Mouse (Mus musculus): Measurements from ENCODE around the gene Ift122. TPM values are rescaled to one million over a fixed set of nuclear protein-coding genes. Genes with fewer than 3 reads are reported as not detected.
A peak's percentile ranks its signal among the peaks of the same experiment; 100 is the strongest.
"Not testable (repeated sequence)": the region's sequence is repeated elsewhere in the genome, so short reads cannot be mapped to it uniquely, and the experiment has no call there.

The Ift122 gene
- total and polyA plus RNA-seq, 3 experiments = 7.9 to 14.1 (median 8.6) TPM

DNA sequence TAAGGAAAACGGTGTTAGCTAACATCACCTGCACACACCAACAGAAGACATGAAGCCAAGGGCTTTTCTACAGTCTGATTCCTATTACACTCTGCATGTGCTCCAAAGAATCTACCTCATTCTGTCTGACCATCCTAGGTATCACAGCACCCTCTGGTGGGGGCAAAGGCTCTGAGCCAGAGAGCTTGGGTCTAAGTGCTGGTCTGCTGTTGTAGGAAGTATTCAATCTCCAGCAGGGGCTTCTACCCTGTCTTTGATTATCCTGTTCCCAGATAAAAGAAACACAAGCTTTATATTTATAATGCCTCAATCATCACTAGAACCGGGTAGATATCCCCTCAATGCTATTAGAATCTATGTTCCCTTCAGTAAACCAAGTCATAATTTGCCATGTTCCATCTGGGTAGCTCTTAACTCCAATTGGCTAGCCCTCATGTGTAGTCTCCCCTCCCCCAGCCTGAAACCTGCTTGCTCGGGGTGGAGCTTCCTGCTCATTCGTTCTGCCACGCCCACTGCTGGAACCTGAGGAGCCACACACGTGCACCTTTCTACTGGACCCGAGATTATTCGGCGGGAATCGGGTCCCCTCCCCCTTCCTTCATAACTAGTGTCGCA, 29.3 kb upstream of the Ift122 start:
- in situ Hi-C loops (cut with MboI; ENCODE audit: low pct_ligation_motif_present, low pct_unique_long_range_greater_than_20kb, low sequenced_read_pairs); H3K79me2 ChIP-seq (replicated peaks; ENCODE audit: control insufficient read depth, extremely low read depth, insufficient read depth, poor library complexity, severe bottlenecking); H3K27me3 ChIP-seq (replicated peaks); dilution Hi-C loops (cut with MboI; ENCODE audit: extremely low pct_ligation_motif_present, extremely low pct_unique_long_range_greater_than_20kb, low sequenced_read_pairs); H3K27ac ChIP-seq (ENCODE audit: insufficient read depth, low read depth); H3K9me3 ChIP-seq (replicated peaks; ENCODE audit: low read length); H3K4me1 ChIP-seq (ENCODE audit: control insufficient read depth in 1 of 2, insufficient read depth in 2 of 2): not testable (repeated sequence)
- peak; percentile 73; the same call in 1 of the 2 replicates for TF ChIP-seq MAX (IDR thresholded peaks at IDR 0.05; ENCODE audit: low read length)
- TF ChIP-seq RCOR1 (conservative IDR thresholded peaks at IDR 0.05; ENCODE audit: low read depth, low read length) = 0 out of 2 replicates have a peak, but pooled peaks have one; percentile 41
- 0 out of 2 replicates have a peak, but pooled peaks have one; percentile 21 for TF ChIP-seq IRF4 (IDR thresholded peaks at IDR 0.05; ENCODE audit: low read depth, low read length)
- TF ChIP-seq TBP (conservative IDR thresholded peaks at IDR 0.05; ENCODE audit: low read depth, low read length) = 0 out of 2 replicates have a peak, but pooled peaks have one; percentile 67
- TF ChIP-seq CTCF (conservative IDR thresholded peaks at IDR 0.05 in 1 of 2, IDR thresholded peaks at IDR 0.05 in 1 of 2; ENCODE audit: low read depth in 2 of 2, low read length in 2 of 2) = peak; percentile 62 to 98
- peak; percentile 53; the same call in 1 of the 2 replicates for TF ChIP-seq NELFE (IDR thresholded peaks at IDR 0.05; ENCODE audit: low read depth, low read length)
- peak; percentile 20; the same call in 1 of the 2 replicates for TF ChIP-seq TCF12 (IDR thresholded peaks at IDR 0.05; ENCODE audit: low read depth, low read length)
- TF ChIP-seq NRF1 (IDR thresholded peaks at IDR 0.05; ENCODE audit: low read depth, low read length) = 0 out of 2 replicates have a peak, but pooled peaks have one; percentile 13
- peak; percentile 8; the same call in 1 of the 2 replicates for TF ChIP-seq MXI1 (IDR thresholded peaks at IDR 0.05; ENCODE audit: low read depth, low read length)
- TF ChIP-seq RAD21 (IDR thresholded peaks at IDR 0.05; ENCODE audit: low read depth, low read length) = peak; percentile 91
- TF ChIP-seq SMC3 (IDR thresholded peaks at IDR 0.05; ENCODE audit: low read depth, low read length) = peak; percentile 83
- TF ChIP-seq MYC (IDR thresholded peaks at IDR 0.05; ENCODE audit: low read depth, low read length) = peak; percentile 93
- peak; percentile 33; the same call in 1 of the 2 replicates for TF ChIP-seq SIN3A (IDR thresholded peaks at IDR 0.05; ENCODE audit: low read length)
- Histone ChIP-seq H3K36me3 (replicated peaks in 1 of 2; ENCODE audit: control insufficient read depth in 1 of 2, insufficient read depth in 1 of 2, low read length in 1 of 2) (peaks cover 0 to 19% of the 10 kb centered on the region in 2 experiments), H3K9ac (ENCODE audit: insufficient read depth, low read depth) (peak overlapping the region; percentile 17; the same call in 1 of the 2 replicates), H3K4me2 (ENCODE audit: insufficient read depth, low read depth, poor library complexity, severe bottlenecking) (peak overlapping the region; percentile 19; the same call in 1 of the 2 replicates), H3K4me3 (replicated peaks in 1 of 3; ENCODE audit: low read depth in 2 of 3, low read length in 2 of 3, poor library complexity in 1 of 3) (peak overlapping the region in 2 of 3 experiments; percentile 7 to 44)
- peak; percentile 93 for DNase-seq (ENCODE audit: extremely low read depth)

DNA sequence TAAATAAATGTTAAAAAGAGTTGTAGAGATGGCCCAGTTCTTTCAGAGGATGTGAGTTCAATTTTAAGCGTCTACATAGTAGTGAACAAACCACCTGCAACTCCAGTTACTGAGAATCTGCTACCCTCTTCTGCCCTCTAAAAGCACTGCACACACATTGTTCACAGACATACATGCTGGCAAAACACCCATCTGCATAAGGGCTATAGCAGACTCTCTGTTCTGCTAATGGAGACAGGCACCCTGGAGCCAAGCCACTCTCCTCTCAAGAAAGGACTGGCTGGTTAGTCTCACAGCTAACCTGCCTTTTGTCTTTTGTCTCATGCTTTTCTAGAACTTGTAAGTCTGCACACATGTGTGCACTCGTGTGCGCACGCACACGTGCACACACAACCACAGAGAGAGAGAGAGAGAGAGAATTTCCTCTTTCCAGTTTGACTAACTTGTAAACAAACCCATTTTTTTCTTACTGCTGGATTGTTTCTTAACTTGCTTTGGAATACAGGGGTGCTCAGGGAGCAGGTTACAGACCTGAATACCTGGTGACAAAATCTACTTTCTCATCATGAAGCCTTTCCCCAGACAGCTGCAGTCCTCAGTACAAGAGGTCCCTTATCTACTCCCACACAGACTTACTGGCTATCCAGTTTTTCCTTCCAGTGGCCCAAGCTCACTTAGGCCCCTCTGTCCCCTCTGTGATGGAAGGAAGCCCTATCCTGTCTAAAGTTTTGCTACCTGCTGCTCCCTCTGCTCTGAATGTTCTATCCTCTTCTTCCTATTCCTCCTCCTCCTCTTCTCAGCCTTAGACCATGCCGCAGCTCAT, 22.3 kb upstream of the Ift122 start:
- in situ Hi-C loops (cut with MboI; ENCODE audit: low pct_ligation_motif_present, low pct_unique_long_range_greater_than_20kb, low sequenced_read_pairs) = no loop called here
- DNase-seq (ENCODE audit: extremely low read depth) = no peak

More for the DNA sequence above, 22.3 kb upstream of the Ift122 start:
- Histone ChIP-seq H3K79me2 (replicated peaks; ENCODE audit: control insufficient read depth, extremely low read depth, insufficient read depth, poor library complexity, severe bottlenecking) (no peaks in the 10 kb centered on the region), H3K9me3 (replicated peaks; ENCODE audit: low read length) (no peaks in the 10 kb centered on the region), H3K36me3 (replicated peaks in 1 of 2; ENCODE audit: control insufficient read depth in 1 of 2, insufficient read depth in 1 of 2, low read length in 1 of 2) (peaks cover 0 to 8% of the 10 kb centered on the region in 2 experiments), H3K4me3 (replicated peaks in 1 of 3; ENCODE audit: low read depth in 2 of 3, low read length in 2 of 3, poor library complexity in 1 of 3) (no peak overlapping the region), H3K4me1 (ENCODE audit: control insufficient read depth in 1 of 2, insufficient read depth in 2 of 2) (peaks cover 0 to 16% of the 10 kb centered on the region in 2 experiments; a peak in 2 of 4 replicates), H3K27ac (ENCODE audit: insufficient read depth, low read depth) (no peak overlapping the region), H3K9ac (ENCODE audit: insufficient read depth, low read depth) (no peak overlapping the region), H3K4me2 (ENCODE audit: insufficient read depth, low read depth, poor library complexity, severe bottlenecking) (no peak overlapping the region), H3K27me3 (replicated peaks) (no peaks in the 10 kb centered on the region)
- dilution Hi-C loops (cut with MboI; ENCODE audit: extremely low pct_ligation_motif_present, extremely low pct_unique_long_range_greater_than_20kb, low sequenced_read_pairs) = no loop called here
- no peak for TF ChIP-seq SIN3A (IDR thresholded peaks at IDR 0.05; ENCODE audit: low read length)
- TF ChIP-seq BHLHE40 (IDR thresholded peaks at IDR 0.05; ENCODE audit: low read depth, low read length) = peak; percentile 90
- TF ChIP-seq ZC3H11A (IDR thresholded peaks at IDR 0.05; ENCODE audit: low read depth, low read length) = no peak
- peak; percentile 5 for TF ChIP-seq RAD21 (IDR thresholded peaks at IDR 0.05; ENCODE audit: low read depth, low read length)
- no peak for TF ChIP-seq EP300 (IDR thresholded peaks at IDR 0.05; ENCODE audit: low read length)
- TF ChIP-seq TCF12 (IDR thresholded peaks at IDR 0.05; ENCODE audit: low read depth, low read length) = no peak
- peak; percentile 65 for TF ChIP-seq POLR2AphosphoS2 (IDR thresholded peaks at IDR 0.05; ENCODE audit: low read depth, low read length)
- TF ChIP-seq ZMIZ1 (IDR thresholded peaks at IDR 0.05; ENCODE audit: low read depth, low read length) = peak; percentile 13; the same call in 1 of the 2 replicates
- 0 out of 2 replicates have a peak, but pooled peaks have one; percentile 2 for TF ChIP-seq CHD2 (IDR thresholded peaks at IDR 0.05; ENCODE audit: low read length)
